Mouse (Mus musculus) hindbrain, embryonic 15.5 days (tissue): Measurements from ENCODE around the gene Negr1. TPM values are rescaled to one million over a fixed set of nuclear protein-coding genes. Genes with fewer than 3 reads are reported as not detected.
A peak's percentile ranks its signal among the peaks of the same experiment; 100 is the strongest.

Source experiments
- ATAC-seq: fragments of 200-750 bp; cut with Nextera tagmentation; 2 replicates; pipeline ENCODE4 v1.8.0; 2017; ENCODE audit warnings: low read depth, moderate number of reproducible peaks, moderate TSS enrichment; ENCODE audit not compliant: low FRiP score
- H3K27ac ChIP-seq: fragments of 300-500 bp; sonication (generic); replicated peaks from 2 replicates; pipeline ENCODE4 v1.5.1; 2015; ENCODE audit warnings: mild to moderate bottlenecking, inconsistent platforms
- H3K27me3 ChIP-seq: fragments of 300-500 bp; sonication (generic); 2 replicates; pipeline ENCODE4 v1.6.1; 2015; ENCODE audit warnings: control low read depth, inconsistent platforms
- H3K36me3 ChIP-seq: fragments of 300-500 bp; sonication (generic); 2 replicates; pipeline ENCODE4 v1.6.1; 2015; ENCODE audit warnings: control low read depth, inconsistent platforms
- H3K4me1 ChIP-seq: fragments of 300-500 bp; sonication (generic); replicated peaks from 2 replicates; pipeline ENCODE4 v1.6.1; 2015; ENCODE audit warnings: control low read depth, inconsistent platforms
- H3K4me2 ChIP-seq: fragments of 300-500 bp; sonication (generic); 2 replicates; pipeline ENCODE4 v1.6.1; 2015; ENCODE audit warnings: moderate library complexity, mild to moderate bottlenecking, inconsistent platforms
- H3K4me3 ChIP-seq: fragments of 300-500 bp; sonication (generic); 2 replicates; pipeline ENCODE4 v1.5.1; 2015; ENCODE audit warnings: mild to moderate bottlenecking, inconsistent platforms
- H3K9ac ChIP-seq: fragments of 300-500 bp; sonication (generic); 2 replicates; pipeline ENCODE4 v1.6.1; 2015; ENCODE audit warnings: inconsistent platforms
- H3K9me3 ChIP-seq: fragments of 300-500 bp; sonication (generic); 2 replicates; pipeline ENCODE4 v1.6.1; 2016; ENCODE audit warnings: control low read depth, inconsistent platforms
- WGBS: fragments of 180-500 bp; shearing (Covaris S2); methylation state at CpG from one replicate; pipeline ENCODE4 v1.1.7; 2015; 5-methylcytosine and 5-hydroxymethylcytosine counted together
- polyA plus RNA-seq: library from polyadenylated mRNA; unstranded; fragments of >200 nt; fragmentation: Nextera tagmentation; extraction: Ambion mirVana; gene quantifications from 2 replicates; pipeline ENCODE4 v1.2.1, GENCODE M21; 2015

Gene Negr1
- polyA plus RNA-seq, 1 experiment from 2014 or later: 53.7 TPM

DNA sequence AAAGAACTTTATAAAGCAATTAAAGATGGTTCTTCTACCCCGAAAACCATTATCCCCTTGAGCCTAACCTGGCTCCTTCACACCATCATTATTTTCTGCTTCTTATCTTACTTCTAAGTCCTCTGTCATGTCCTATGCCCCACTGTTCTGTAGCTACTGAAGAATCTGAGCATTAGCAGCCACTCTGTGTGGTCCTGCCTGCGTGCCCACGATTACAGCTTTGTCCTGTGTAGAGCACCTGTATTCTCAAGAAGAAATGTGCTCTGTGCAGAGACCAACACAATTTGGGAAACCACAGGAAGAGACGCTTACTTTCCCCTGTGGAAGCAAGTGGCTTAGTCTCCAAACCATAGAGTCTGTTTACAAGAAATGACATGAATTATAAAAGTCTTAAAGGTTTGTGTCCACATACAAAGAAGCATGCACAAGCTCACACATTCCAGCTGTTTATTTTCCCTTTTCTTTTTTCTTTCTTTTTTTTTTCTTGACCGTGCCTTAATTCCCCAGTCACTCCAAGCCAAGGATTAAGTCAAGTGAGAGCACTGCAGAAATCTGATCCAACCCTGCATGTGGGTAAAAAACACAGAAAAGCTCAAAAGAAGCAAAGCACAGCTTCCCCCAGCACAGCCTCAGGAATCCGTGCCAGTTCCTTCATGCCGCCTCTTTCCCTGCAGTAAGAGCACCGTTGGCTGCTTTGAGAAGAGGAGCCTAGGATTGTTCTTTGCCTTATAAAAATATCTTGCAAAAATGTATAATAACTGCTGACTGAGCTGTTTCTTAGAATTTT is 627.5 kb downstream of the Negr1 start:
- H3K27ac ChIP-seq: no peak overlapping the region
- H3K27me3 ChIP-seq: no peaks in the 10 kb centered on the region
- no peak for ATAC-seq
- H3K9me3 ChIP-seq: no peaks in the 10 kb centered on the region
- H3K36me3 ChIP-seq: no peaks in the 10 kb centered on the region
- no peak overlapping the region for H3K4me2 ChIP-seq
- H3K4me1 ChIP-seq: no peaks in the 10 kb centered on the region
- H3K4me3 ChIP-seq: no peak overlapping the region
- WGBS: 63% methylated on average over 8 of the region's 8 CpGs
- no peak overlapping the region for H3K9ac ChIP-seq

DNA sequence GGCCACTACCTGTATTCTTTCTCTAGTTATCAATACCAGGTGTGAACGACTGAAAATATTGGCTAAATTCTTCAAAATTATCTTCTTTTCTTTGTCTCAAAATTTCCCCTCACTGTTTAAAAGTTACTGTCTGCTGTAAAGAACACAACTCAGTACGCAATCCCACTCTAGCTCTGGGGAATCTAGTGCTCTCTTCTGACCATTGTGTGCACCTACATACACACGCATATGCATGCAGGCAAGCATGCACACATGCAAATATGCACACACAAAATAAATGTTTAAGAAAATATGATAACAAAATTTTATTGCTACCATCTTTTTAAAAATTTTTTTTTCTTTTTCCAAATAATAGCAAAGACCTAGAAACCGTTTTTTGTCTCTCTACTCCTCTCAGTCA is 628.2 kb downstream of the Negr1 start:
- H3K4me2 ChIP-seq: no peak overlapping the region
- H3K9me3 ChIP-seq: no peaks in the 10 kb centered on the region
- 83% methylated on average over 4 of the region's 4 CpGs for WGBS
- no peak for ATAC-seq
- no peak overlapping the region for H3K4me3 ChIP-seq
- no peaks in the 10 kb centered on the region for H3K4me1 ChIP-seq
- no peaks in the 10 kb centered on the region for H3K36me3 ChIP-seq
- H3K27ac ChIP-seq: no peak overlapping the region
- no peak overlapping the region for H3K9ac ChIP-seq
- no peaks in the 10 kb centered on the region for H3K27me3 ChIP-seq

DNA sequence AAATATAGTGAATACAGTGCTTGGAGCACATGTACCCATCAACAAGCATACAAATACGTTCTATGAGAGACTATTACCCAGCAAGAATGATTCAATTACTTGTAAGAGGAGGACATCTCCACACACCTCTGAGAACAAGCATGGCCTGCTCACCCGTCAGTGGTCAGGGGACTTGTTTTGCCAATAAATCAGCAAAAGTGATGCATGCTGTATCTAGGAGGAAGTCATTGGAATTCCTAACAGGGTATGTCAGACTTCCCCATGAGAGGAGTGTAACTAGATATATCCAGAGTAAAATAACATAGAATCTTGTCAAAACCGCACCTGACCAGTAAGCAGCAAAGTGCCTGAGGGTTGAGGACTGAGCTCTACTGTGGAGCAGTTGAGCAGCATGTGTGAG is 629.0 kb downstream of the Negr1 start:
- H3K4me2 ChIP-seq: no peak overlapping the region
- no peak overlapping the region for H3K27ac ChIP-seq
- no peak overlapping the region for H3K9ac ChIP-seq
- H3K4me1 ChIP-seq: no peaks in the 10 kb centered on the region
- no peaks in the 10 kb centered on the region for H3K36me3 ChIP-seq
- H3K27me3 ChIP-seq: no peaks in the 10 kb centered on the region
- WGBS: 71% methylated on average over 3 of the region's 3 CpGs
- no peaks in the 10 kb centered on the region for H3K9me3 ChIP-seq
- no peak overlapping the region for H3K4me3 ChIP-seq
- no peak for ATAC-seq

DNA sequence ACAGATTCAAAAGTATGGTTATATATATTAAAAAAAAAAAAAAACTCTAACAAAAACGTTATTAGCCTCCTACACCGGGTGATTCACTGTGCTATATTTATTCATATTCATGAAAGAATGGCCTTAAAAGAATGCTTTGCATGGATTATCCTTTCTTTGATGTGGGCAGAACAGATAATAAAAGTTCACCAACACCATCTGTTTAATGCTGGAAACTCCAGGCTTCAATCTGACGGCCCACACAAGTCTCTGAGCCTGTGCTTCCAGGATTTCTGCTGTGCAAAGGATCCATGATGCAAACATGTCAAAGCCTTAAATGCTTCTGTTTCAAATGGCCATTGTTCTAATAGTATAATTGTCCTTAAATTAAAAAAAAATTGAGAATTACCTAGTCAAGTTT is 630.4 kb downstream of the Negr1 start:
- no peak for ATAC-seq
- H3K4me3 ChIP-seq: no peak overlapping the region
- WGBS: 79% methylated on average over 3 of the region's 3 CpGs

DNA sequence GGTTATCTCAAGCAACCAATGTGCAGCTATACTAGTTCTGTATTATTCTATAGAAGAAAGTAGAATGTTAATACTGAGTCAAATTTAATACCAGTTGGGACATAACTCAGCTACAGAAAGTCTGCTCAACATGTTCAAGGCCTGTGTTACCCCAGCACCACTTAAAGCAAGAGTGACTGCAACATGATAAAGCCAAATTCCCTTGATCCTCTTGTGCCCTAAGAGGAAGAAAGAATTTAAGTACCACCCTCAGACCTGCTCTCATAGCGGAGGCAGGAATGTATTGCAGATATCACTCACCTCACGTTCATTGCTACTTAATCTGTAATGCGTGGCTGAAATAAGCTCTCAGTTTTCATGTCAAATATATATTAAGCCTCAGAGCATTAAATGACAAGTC is 631.5 kb downstream of the Negr1 start:
- WGBS: 93% methylated on average over 3 of the region's 3 CpGs
- ATAC-seq: no peak
- H3K9me3 ChIP-seq: no peaks in the 10 kb centered on the region

More for the DNA sequence above, 630.4 kb downstream of the Negr1 start:
- Histone ChIP-seq H3K4me1 (no peaks in the 10 kb centered on the region), H3K9ac (no peak overlapping the region), H3K27me3 (no peaks in the 10 kb centered on the region), H3K9me3 (no peaks in the 10 kb centered on the region), H3K4me2 (no peak overlapping the region), H3K27ac (no peak overlapping the region), H3K36me3 (no peaks in the 10 kb centered on the region)

DNA sequence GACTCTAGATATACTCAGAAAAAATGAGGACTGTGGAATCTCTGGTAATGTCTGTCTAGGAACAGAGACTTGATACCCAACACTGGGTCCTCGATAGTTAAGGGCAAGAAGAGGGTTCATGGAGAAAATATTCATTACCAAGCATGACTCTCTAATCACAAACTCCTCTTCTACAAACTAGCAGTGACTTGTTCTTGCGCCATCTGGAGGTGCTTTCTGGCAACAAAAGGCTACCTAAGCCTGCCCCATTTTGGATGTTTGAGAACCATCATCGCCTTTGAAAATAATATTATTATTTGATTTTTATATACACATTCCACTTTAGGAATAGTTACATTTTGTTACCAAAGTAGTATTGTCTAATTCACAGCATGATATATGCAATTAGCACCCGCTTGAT is 637.1 kb downstream of the Negr1 start:
- WGBS: 84% methylated on average over 4 of the region's 4 CpGs
- H3K27me3 ChIP-seq: no peaks in the 10 kb centered on the region
- no peak for ATAC-seq
- H3K4me3 ChIP-seq: no peak overlapping the region
- H3K36me3 ChIP-seq: no peaks in the 10 kb centered on the region
- H3K9ac ChIP-seq: no peak overlapping the region
- no peaks in the 10 kb centered on the region for H3K9me3 ChIP-seq
- H3K4me2 ChIP-seq: no peak overlapping the region
- no peak overlapping the region for H3K27ac ChIP-seq
- H3K4me1 ChIP-seq: no peaks in the 10 kb centered on the region

More for the DNA sequence above, 631.5 kb downstream of the Negr1 start:
- Histone ChIP-seq H3K36me3 (no peaks in the 10 kb centered on the region), H3K4me3 (no peak overlapping the region), H3K9ac (no peak overlapping the region), H3K4me1 (no peaks in the 10 kb centered on the region), H3K27me3 (no peaks in the 10 kb centered on the region), H3K27ac (no peak overlapping the region), H3K4me2 (no peak overlapping the region)

DNA sequence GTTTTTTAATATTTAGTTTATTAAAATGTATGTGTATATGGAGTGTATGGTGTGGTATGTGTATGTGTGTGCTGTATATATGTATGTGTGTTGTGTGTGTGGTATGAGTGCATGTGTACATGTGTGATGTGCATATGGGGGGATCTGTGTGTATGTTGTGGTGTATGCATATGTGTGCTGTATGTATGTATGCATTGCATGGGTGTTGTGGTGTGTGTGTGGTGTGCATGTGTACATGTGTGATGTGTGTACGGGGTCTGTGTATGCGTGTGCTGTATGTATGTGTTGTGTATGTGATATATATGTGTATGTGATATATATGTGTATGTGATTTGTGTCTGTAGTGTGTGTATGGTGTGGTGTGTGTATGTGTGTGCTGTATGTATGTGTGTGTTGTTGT is 640.1 kb downstream of the Negr1 start:
- H3K9ac ChIP-seq: no peak overlapping the region
- H3K9me3 ChIP-seq: no peaks in the 10 kb centered on the region
- H3K27me3 ChIP-seq: no peaks in the 10 kb centered on the region
- ATAC-seq: peak; percentile 34; the same call in 1 of the 2 replicates
- 96% methylated on average over 2 of the region's 2 CpGs for WGBS
- H3K4me1 ChIP-seq: no peaks in the 10 kb centered on the region
- no peak overlapping the region for H3K4me3 ChIP-seq
- no peak overlapping the region for H3K27ac ChIP-seq
- H3K4me2 ChIP-seq: no peak overlapping the region
- no peaks in the 10 kb centered on the region for H3K36me3 ChIP-seq

DNA sequence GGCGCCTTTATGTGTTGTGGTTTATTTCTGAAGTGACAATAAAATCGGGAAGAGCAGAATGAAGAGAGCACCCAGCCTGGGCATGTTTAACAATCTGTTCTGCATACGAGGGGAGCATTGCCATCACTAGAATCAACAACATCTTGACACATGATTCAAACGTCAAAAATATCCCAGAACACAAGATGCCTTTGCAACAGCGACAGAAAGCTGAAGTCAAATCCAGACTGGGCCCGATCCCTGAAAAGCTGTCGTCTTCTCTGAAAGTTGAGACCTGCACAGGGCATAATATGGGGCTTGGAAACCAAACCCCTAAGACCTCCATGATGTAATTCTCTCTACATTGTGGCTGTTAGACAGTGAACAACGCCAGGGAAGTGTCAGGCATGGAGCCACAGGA is 642.0 kb downstream of the Negr1 start:
- WGBS: 83% methylated on average over 8 of the region's 8 CpGs
- H3K36me3 ChIP-seq: no peaks in the 10 kb centered on the region
- no peaks in the 10 kb centered on the region for H3K9me3 ChIP-seq
- no peak overlapping the region for H3K4me2 ChIP-seq
- H3K27ac ChIP-seq: no peak overlapping the region
- no peak overlapping the region for H3K4me3 ChIP-seq
- no peaks in the 10 kb centered on the region for H3K27me3 ChIP-seq
- H3K9ac ChIP-seq: no peak overlapping the region
- ATAC-seq: no peak
- H3K4me1 ChIP-seq: 0 out of 2 replicates have a peak, but pooled peaks cover 3% of the 10 kb centered on the region

DNA sequence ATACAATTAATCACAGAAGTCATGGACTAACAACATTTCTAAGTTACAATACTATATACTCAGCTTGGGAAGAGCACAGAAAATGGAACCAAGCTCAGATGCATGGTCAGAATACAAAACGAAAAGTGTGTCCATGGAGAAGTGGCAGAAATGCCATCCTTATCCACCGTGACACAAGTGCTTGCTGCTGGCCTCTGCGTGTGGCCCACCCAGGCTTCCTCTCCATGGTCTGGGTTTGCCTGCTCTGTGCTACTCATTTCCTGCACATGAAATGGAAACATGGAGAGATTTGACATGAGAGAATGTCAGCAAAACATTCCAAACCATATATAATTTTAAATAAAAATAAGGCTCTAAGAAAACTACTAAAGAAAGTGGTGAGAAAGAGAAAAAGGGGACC is 645.2 kb downstream of the Negr1 start:
- no peaks in the 10 kb centered on the region for H3K27me3 ChIP-seq
- 0 out of 2 replicates have a peak, but pooled peaks cover 3% of the 10 kb centered on the region for H3K4me1 ChIP-seq
- H3K27ac ChIP-seq: no peak overlapping the region
- no peaks in the 10 kb centered on the region for H3K9me3 ChIP-seq
- no peak overlapping the region for H3K4me3 ChIP-seq
- no peaks in the 10 kb centered on the region for H3K36me3 ChIP-seq
- H3K4me2 ChIP-seq: no peak overlapping the region
- H3K9ac ChIP-seq: no peak overlapping the region
- no peak for ATAC-seq
- 30% methylated on average over 3 of the region's 3 CpGs for WGBS

DNA sequence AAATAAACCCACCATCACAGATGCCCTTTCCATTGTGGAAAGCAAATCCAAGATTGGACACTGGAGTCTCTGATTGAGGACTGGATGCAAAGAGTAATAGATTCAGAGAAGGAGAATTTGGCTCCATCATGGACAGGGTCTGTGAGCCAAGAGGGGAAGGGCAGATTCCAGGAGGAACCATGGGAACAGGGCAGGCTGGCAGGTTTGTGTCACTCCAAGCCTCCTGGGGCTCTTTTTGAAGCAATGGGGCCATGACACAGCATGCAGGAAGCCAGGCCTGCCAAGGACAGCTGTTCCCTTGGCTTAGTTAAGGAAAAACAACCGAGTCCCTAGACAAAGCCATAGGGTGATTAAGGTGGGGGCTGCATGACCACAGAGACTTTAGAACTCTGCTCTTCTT is 647.4 kb downstream of the Negr1 start:
- Histone ChIP-seq H3K4me1 (0 out of 2 replicates have a peak, but pooled peaks cover 3% of the 10 kb centered on the region), H3K4me2 (no peak overlapping the region), H3K27me3 (no peaks in the 10 kb centered on the region), H3K27ac (no peak overlapping the region), H3K9ac (no peak overlapping the region), H3K9me3 (no peaks in the 10 kb centered on the region), H3K36me3 (no peaks in the 10 kb centered on the region), H3K4me3 (no peak overlapping the region)
- peak; percentile 94 for ATAC-seq
- 7% methylated on average over 1 of the region's 1 CpGs for WGBS

DNA sequence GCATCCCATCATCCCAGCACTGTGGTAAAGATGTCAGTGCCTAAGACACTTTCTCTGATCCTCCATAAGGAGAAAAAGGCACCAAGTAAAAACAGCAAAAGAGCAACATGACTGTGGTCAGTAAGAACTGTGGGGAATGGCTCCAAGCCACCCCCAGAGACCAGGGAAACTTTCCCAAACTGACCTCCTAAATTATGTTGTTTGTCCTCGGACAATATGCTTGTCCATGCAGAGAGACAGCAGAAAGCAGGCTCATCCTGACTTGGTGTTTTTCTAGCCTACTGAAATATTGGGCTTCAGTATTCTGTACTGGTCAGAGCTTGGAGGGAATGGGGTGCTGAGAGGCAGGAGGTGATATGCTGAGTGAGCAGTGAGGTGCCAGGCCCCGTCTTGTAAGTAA is 647.8 kb downstream of the Negr1 start:
- 73% methylated on average over 2 of the region's 2 CpGs for WGBS
- Histone ChIP-seq H3K9ac (no peak overlapping the region), H3K4me3 (no peak overlapping the region), H3K36me3 (no peaks in the 10 kb centered on the region), H3K4me2 (no peak overlapping the region), H3K27ac (no peak overlapping the region), H3K4me1 (0 out of 2 replicates have a peak, but pooled peaks cover 3% of the 10 kb centered on the region), H3K9me3 (no peaks in the 10 kb centered on the region), H3K27me3 (no peaks in the 10 kb centered on the region)
- peak; percentile 24; the same call in 1 of the 2 replicates for ATAC-seq

DNA sequence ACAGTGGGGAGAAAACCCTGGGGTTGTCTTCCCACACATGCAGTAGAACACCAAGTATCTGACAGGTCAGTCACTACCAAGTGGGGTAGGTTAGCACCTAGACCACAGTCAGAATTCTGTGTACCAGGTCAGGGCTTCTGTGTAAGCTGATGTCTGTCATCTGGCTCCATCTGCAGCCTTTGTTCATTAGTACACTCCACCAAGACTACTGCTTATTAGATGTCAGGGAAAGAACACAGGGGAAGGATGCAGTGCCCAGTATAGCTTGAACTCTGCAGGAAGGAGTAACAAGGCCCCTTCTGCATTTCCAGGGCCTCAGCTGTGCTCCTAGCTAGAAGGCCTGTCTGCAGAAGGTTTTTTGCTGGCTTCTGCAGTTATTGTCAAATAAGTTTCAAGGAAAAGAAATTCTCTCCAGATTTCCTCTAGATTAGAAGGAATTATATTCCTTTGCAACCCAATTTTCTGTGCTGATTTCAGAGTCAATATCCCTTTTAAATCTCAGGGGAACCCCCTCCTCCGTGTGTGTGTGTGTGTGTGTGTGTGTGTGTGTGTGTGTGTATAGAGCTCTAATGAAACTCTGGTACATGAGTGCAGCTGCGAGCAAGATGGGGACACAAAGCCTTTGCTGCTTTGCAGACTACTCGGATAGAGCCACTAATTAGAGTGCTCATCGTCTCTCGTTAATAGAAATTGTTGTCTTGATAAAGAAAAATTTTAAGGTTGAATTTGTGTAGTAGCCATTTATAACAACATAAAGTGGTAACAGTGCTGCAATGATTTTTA is 654.5 kb downstream of the Negr1 start:
- H3K27me3 ChIP-seq: no peaks in the 10 kb centered on the region
- H3K36me3 ChIP-seq: no peaks in the 10 kb centered on the region
- H3K4me3 ChIP-seq: no peak overlapping the region
- peaks cover 23% of the 10 kb centered on the region for H3K4me1 ChIP-seq
- H3K9me3 ChIP-seq: no peaks in the 10 kb centered on the region
- peak; percentile 64; the same call in 1 of the 2 replicates for ATAC-seq
- 41% methylated on average over 5 of the region's 5 CpGs for WGBS
- H3K27ac ChIP-seq: peak overlapping the region; percentile 62
- no peak overlapping the region for H3K9ac ChIP-seq
- H3K4me2 ChIP-seq: no peak overlapping the region
